Mouse (Mus musculus) limb, embryonic 13.5 days (tissue): ENCODE data around the gene Man2a2. TPM values are rescaled to one million over a fixed set of nuclear protein-coding genes. Genes with fewer than 3 reads are reported as not detected.

ENCODE experiments used
- ATAC-seq: fragments of 200-750 bp; cut with Nextera tagmentation; 2 replicates; pipeline ENCODE4 v1.8.0; 2017; ENCODE audit warnings: low read depth, moderate number of reproducible peaks, moderate TSS enrichment; ENCODE audit not compliant: low FRiP score
- H3K27ac ChIP-seq: fragments of 300-500 bp; sonication (generic); 2 replicates; pipeline ENCODE4 v1.5.1; 2015; ENCODE audit warnings: inconsistent platforms, mild to moderate bottlenecking, moderate library complexity
- H3K27me3 ChIP-seq: fragments of 300-500 bp; sonication (generic); 2 replicates; pipeline ENCODE4 v1.6.1; 2015; ENCODE audit warnings: mild to moderate bottlenecking, inconsistent platforms
- H3K36me3 ChIP-seq: fragments of 300-500 bp; sonication (generic); 2 replicates; pipeline ENCODE4 v1.6.1; 2015; ENCODE audit warnings: inconsistent platforms, mild to moderate bottlenecking, moderate library complexity
- H3K4me1 ChIP-seq: fragments of 300-500 bp; sonication (generic); 2 replicates; pipeline ENCODE4 v1.6.1; 2015; ENCODE audit warnings: inconsistent platforms
- H3K4me2 ChIP-seq: fragments of 300-500 bp; sonication (generic); replicated peaks from 2 replicates; pipeline ENCODE4 v1.6.1; 2015; ENCODE audit warnings: inconsistent platforms, mild to moderate bottlenecking, moderate library complexity
- H3K4me3 ChIP-seq: fragments of 300-500 bp; sonication (generic); 2 replicates; pipeline ENCODE4 v1.5.1; 2015; ENCODE audit warnings: moderate library complexity, mild to moderate bottlenecking, inconsistent platforms
- H3K9ac ChIP-seq: fragments of 300-500 bp; sonication (generic); 2 replicates; pipeline ENCODE4 v1.6.1; 2015; ENCODE audit warnings: mild to moderate bottlenecking, inconsistent platforms
- H3K9me3 ChIP-seq: fragments of 300-500 bp; sonication (generic); 2 replicates; pipeline ENCODE4 v1.6.1; 2016; ENCODE audit warnings: inconsistent platforms
- WGBS: fragments of 180-500 bp; shearing (Covaris S2); methylation state at CpG from one replicate; pipeline ENCODE4 v1.1.7; 2015; 5-methylcytosine and 5-hydroxymethylcytosine counted together
- polyA plus RNA-seq: library from polyadenylated mRNA; unstranded; fragments of >200 nt; fragmentation: Nextera tagmentation; extraction: Ambion mirVana; gene quantifications from 2 replicates; pipeline ENCODE4 v1.2.1, GENCODE M21; 2015

Gene Man2a2
- polyA plus RNA-seq, 1 experiment from 2014 or later, result 24.4 TPM

GRCm38 (mm10) chr7:80375376-80376039 is 4.3 kb upstream of the Man2a2 start:
- 84% methylated on average over 9 of the region's 9 CpGs for WGBS

GRCm38 (mm10) chr7:80374733-80375132 is 3.6 kb upstream of the Man2a2 start:
- Histone ChIP-seq H3K36me3 (peaks cover 10% of the 10 kb centered on the region), H3K27me3 (no peaks in the 10 kb centered on the region), H3K27ac (no peak overlapping the region), H3K4me3 (no peak overlapping the region), H3K4me1 (peaks cover 7% of the 10 kb centered on the region), H3K4me2 (no peak overlapping the region), H3K9me3 (no peaks in the 10 kb centered on the region), H3K9ac (no peak overlapping the region)
- ATAC-seq, result no peak
- WGBS, result 86% methylated on average over 3 of the region's 3 CpGs

More at GRCm38 (mm10) chr7:80375376-80376039, 4.3 kb upstream of the Man2a2 start:
- H3K9me3 ChIP-seq, result no peaks in the 10 kb centered on the region
- H3K27me3 ChIP-seq, result no peaks in the 10 kb centered on the region
- H3K36me3 ChIP-seq, result peaks cover 14% of the 10 kb centered on the region
- H3K4me3 ChIP-seq, result no peak overlapping the region
- H3K9ac ChIP-seq, result no peak overlapping the region
- H3K27ac ChIP-seq, result no peak overlapping the region
- H3K4me1 ChIP-seq, result no peaks in the 10 kb centered on the region
- no peak overlapping the region for H3K4me2 ChIP-seq
- no peak for ATAC-seq

- Histone ChIP-seq H3K4me2 (no peak overlapping the region), H3K36me3 (peaks cover 6% of the 10 kb centered on the region), H3K4me1 (peaks cover 12% of the 10 kb centered on the region), H3K27ac (no peak overlapping the region), H3K27me3 (no peaks in the 10 kb centered on the region), H3K4me3 (no peak overlapping the region), H3K9me3 (no peaks in the 10 kb centered on the region), H3K9ac (no peak overlapping the region)
- no peak for ATAC-seq
- 55% methylated on average over 3 of the region's 3 CpGs for WGBS
Observed at GRCm38 (mm10) chr7:80374280-80374679, 3.1 kb upstream of the Man2a2 start.

- WGBS, result 83% methylated on average over 12 of the region's 12 CpGs
Observed at GRCm38 (mm10) chr7:80373850-80374249, 2.7 kb upstream of the Man2a2 start.

GRCm38 (mm10) chr7:80373352-80373751 is 2.2 kb upstream of the Man2a2 start:
- no peak overlapping the region for H3K4me2 ChIP-seq
- H3K27me3 ChIP-seq, result no peaks in the 10 kb centered on the region
- 75% methylated on average over 4 of the region's 4 CpGs for WGBS
- H3K9ac ChIP-seq, result no peak overlapping the region
- H3K9me3 ChIP-seq, result no peaks in the 10 kb centered on the region
- H3K4me3 ChIP-seq, result no peak overlapping the region
- peaks cover 16% of the 10 kb centered on the region for H3K4me1 ChIP-seq
- peaks cover 6% of the 10 kb centered on the region for H3K36me3 ChIP-seq
- no peak overlapping the region for H3K27ac ChIP-seq
- ATAC-seq, result no peak

More at GRCm38 (mm10) chr7:80373850-80374249, 2.7 kb upstream of the Man2a2 start:
- Histone ChIP-seq H3K9ac (no peak overlapping the region), H3K27me3 (no peaks in the 10 kb centered on the region), H3K4me2 (no peak overlapping the region), H3K27ac (no peak overlapping the region), H3K36me3 (peaks cover 6% of the 10 kb centered on the region), H3K9me3 (no peaks in the 10 kb centered on the region), H3K4me1 (peaks cover 16% of the 10 kb centered on the region), H3K4me3 (no peak overlapping the region)
- ATAC-seq, result no peak

- no peak overlapping the region for H3K4me2 ChIP-seq
- no peak overlapping the region for H3K9ac ChIP-seq
- H3K36me3 ChIP-seq, result peaks cover 11% of the 10 kb centered on the region
- H3K27me3 ChIP-seq, result no peaks in the 10 kb centered on the region
- 65% methylated on average over 2 of the region's 2 CpGs for WGBS
- no peak overlapping the region for H3K4me3 ChIP-seq
- no peak for ATAC-seq
- H3K9me3 ChIP-seq, result no peaks in the 10 kb centered on the region
- H3K4me1 ChIP-seq, result peaks cover 16% of the 10 kb centered on the region
- H3K27ac ChIP-seq, result no peak overlapping the region
Observed at GRCm38 (mm10) chr7:80372667-80373066, 1.5 kb upstream of the Man2a2 start.

- Histone ChIP-seq H3K4me1 (peaks cover 16% of the 10 kb centered on the region), H3K4me2 (no peak overlapping the region), H3K9ac (no peak overlapping the region), H3K4me3 (no peak overlapping the region), H3K27ac (no peak overlapping the region), H3K27me3 (no peaks in the 10 kb centered on the region), H3K9me3 (no peaks in the 10 kb centered on the region), H3K36me3 (peaks cover 16% of the 10 kb centered on the region)
- WGBS, result 96% methylated on average over 3 of the region's 3 CpGs
- ATAC-seq, result no peak
Observed at GRCm38 (mm10) chr7:80372166-80372565, 991 bp upstream of the Man2a2 start.

GRCm38 (mm10) chr7:80370649-80371040 is 530 bp downstream of the Man2a2 start:
- peaks cover 31% of the 10 kb centered on the region for H3K36me3 ChIP-seq
- WGBS, result 0% methylated on average over 28 of the region's 31 CpGs
- H3K9me3 ChIP-seq, result no peaks in the 10 kb centered on the region
- no peaks in the 10 kb centered on the region for H3K27me3 ChIP-seq
- peak overlapping the region; percentile 87 for H3K4me3 ChIP-seq
- peak; percentile 52 for ATAC-seq
- H3K27ac ChIP-seq, result peak overlapping the region; percentile 85
- peaks cover 16% of the 10 kb centered on the region for H3K4me1 ChIP-seq
- peak overlapping the region; percentile 90 for H3K9ac ChIP-seq
- H3K4me2 ChIP-seq, result peak overlapping the region; percentile 72

GRCm38 (mm10) chr7:80369967-80370431 is 1.2 kb downstream of the Man2a2 start:
- peak overlapping the region; percentile 87 for H3K4me3 ChIP-seq
- no peaks in the 10 kb centered on the region for H3K27me3 ChIP-seq
- peak overlapping the region; percentile 72 for H3K4me2 ChIP-seq
- peaks cover 16% of the 10 kb centered on the region for H3K4me1 ChIP-seq
- no peaks in the 10 kb centered on the region for H3K9me3 ChIP-seq
- H3K9ac ChIP-seq, result peak overlapping the region; percentile 90
- 23% methylated on average over 4 of the region's 4 CpGs for WGBS
- no peak for ATAC-seq
- peaks cover 37% of the 10 kb centered on the region for H3K36me3 ChIP-seq
- H3K27ac ChIP-seq, result peak overlapping the region; percentile 85

GRCm38 (mm10) chr7:80369461-80369860 is 1.7 kb downstream of the Man2a2 start:
- H3K36me3 ChIP-seq, result peaks cover 42% of the 10 kb centered on the region
- peak overlapping the region; percentile 90 for H3K9ac ChIP-seq
- H3K9me3 ChIP-seq, result 0 out of 2 replicates have a peak, but pooled peaks cover under 1% of the 10 kb centered on the region
- H3K4me3 ChIP-seq, result peak overlapping the region; percentile 87
- peaks cover 16% of the 10 kb centered on the region for H3K4me1 ChIP-seq
- no peak for ATAC-seq
- H3K4me2 ChIP-seq, result peak overlapping the region; percentile 72
- no peak overlapping the region for H3K27ac ChIP-seq
- 65% methylated on average over 5 of the region's 5 CpGs for WGBS
- no peaks in the 10 kb centered on the region for H3K27me3 ChIP-seq

GRCm38 (mm10) chr7:80368635-80369421 is 2.3 kb downstream of the Man2a2 start:
- no peak for ATAC-seq
- peak overlapping the region; percentile 72 for H3K4me2 ChIP-seq
- peaks cover 2% of the 10 kb centered on the region; the same call in 1 of the 2 replicates for H3K9me3 ChIP-seq
- H3K4me1 ChIP-seq, result peaks cover 16% of the 10 kb centered on the region
- H3K9ac ChIP-seq, result peak overlapping the region; percentile 90; the same call in 1 of the 2 replicates
- WGBS, result 74% methylated on average over 20 of the region's 20 CpGs
- H3K4me3 ChIP-seq, result peak overlapping the region; percentile 87; the same call in 1 of the 2 replicates
- no peak overlapping the region for H3K27ac ChIP-seq
- H3K36me3 ChIP-seq, result peaks cover 49% of the 10 kb centered on the region
- H3K27me3 ChIP-seq, result no peaks in the 10 kb centered on the region

- no peak overlapping the region for H3K27ac ChIP-seq
- no peak for ATAC-seq
- H3K36me3 ChIP-seq, result peaks cover 57% of the 10 kb centered on the region
- peaks cover 2% of the 10 kb centered on the region; the same call in 1 of the 2 replicates for H3K9me3 ChIP-seq
- no peak overlapping the region for H3K4me2 ChIP-seq
- peaks cover 16% of the 10 kb centered on the region for H3K4me1 ChIP-seq
- no peaks in the 10 kb centered on the region for H3K27me3 ChIP-seq
- no peak overlapping the region for H3K4me3 ChIP-seq
- H3K9ac ChIP-seq, result no peak overlapping the region
- 86% methylated on average over 9 of the region's 9 CpGs for WGBS
Observed at GRCm38 (mm10) chr7:80368009-80368408, 3.2 kb downstream of the Man2a2 start.
